Mouse (Mus musculus) brain, embryonic 14.5 days (tissue): Measurements from ENCODE around the gene Optn.

Experiments
- CTCF ChIP-seq: fragments of 200-500 bp; IDR thresholded peaks from 2 replicates; pipeline ENCODE4 v1.5.1; 2012; ENCODE audit warnings: inconsistent platforms, mild to moderate bottlenecking, moderate library complexity, borderline replicate concordance; ENCODE audit not compliant: insufficient read depth, insufficient read length; ENCODE audit errors: extremely low read depth
- POLR2A ChIP-seq: fragments of 200-500 bp; IDR thresholded peaks from 2 replicates; pipeline ENCODE4 v1.6.1; 2012; ENCODE audit warnings: mild to moderate bottlenecking, inconsistent platforms, borderline replicate concordance; ENCODE audit not compliant: poor library complexity, insufficient read depth, insufficient read length, severe bottlenecking; ENCODE audit errors: extremely low read depth

- TF ChIP-seq POLR2A (no peak), CTCF (peak; percentile 32; the same call in 1 of the 2 replicates)
Measured at GRCm38 (mm10) chr2:4998905-4999304, 64.9 kb downstream of the Optn start.
